Mouse (Mus musculus): ENCODE data around the gene Stk40.
A peak's percentile ranks its signal among the peaks of the same experiment; 100 is the strongest.
"Not testable (repeated sequence)": the region's sequence is repeated elsewhere in the genome, so short reads cannot be mapped to it uniquely, and the experiment has no call there.

Gene Stk40

GRCm38 (mm10) chr4:126159455-126159854 lies 55.7 kb downstream of the Stk40 start:
- DNase-seq, result no peak

GRCm38 (mm10) chr4:126160981-126161380 lies 57.2 kb downstream of the Stk40 start:
- DNase-seq, result no peak

- DNase-seq, result no peak
Observed at GRCm38 (mm10) chr4:126161456-126161855, 57.7 kb downstream of the Stk40 start.

- peak; percentile 23 for DNase-seq
Observed at GRCm38 (mm10) chr4:126161986-126162385, 58.2 kb downstream of the Stk40 start.

DNA sequence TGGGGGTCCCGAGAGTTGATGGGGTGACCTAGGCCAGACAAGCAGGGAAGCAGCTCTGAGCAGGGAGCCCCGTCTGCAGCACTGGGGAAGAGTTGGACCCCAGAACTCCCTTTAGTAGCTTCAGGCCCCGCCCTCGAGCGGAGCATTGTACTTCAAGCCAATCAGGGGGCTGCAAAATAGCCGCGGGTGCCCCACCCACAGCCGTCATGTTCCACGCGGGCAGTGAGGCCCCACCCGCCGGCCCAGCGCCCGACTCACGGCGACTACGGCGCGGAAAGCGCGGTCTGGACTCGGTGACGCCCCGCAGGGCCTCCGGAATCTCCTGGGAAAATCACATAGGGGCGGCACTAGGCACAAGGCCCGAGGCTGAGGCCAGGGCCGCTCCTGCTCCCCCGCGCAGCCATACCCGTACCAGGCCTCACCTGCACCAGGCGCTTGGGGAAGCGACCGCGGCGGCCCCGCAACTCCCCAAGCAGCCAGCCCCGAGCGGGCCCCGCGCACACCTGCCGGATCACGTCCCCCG lies 58.8 kb downstream of the Stk40 start:
- peak; percentile 92 for DNase-seq

DNA sequence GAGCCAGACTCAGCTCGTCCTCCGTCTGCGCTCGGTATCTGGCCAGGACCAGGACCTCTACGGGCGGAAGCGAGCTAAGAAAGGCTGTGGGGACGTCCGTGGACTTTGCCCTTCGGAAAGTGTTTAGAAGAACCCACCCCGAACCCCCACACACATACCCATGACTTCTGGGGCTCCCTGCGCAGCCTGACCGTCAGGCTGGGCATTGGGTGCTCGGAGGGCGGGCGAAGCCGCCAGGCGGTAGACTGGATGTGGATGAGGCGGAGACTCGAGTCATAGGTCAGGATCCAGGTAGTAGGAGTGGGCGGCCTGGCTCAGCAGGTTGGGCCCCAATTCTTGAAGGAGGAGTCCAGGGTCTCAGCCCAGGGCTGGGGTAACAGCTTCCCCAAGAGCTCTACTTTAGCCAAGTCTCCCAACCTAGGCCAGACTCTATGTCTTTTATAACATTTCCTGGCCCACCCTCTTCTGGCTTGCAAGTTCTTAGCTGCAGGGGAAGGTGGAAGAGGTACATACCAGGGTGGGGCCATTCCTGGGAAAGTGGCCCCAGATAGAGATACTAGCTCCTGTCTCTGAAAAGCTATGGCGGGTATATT lies 59.4 kb downstream of the Stk40 start, which contains the start of gene Sh3d21:
Gene Sh3d21 (minus strand): TSS at position 425 of the 593 bp plus-strand sequence.
- DNase-seq, result peak; percentile 32

DNA sequence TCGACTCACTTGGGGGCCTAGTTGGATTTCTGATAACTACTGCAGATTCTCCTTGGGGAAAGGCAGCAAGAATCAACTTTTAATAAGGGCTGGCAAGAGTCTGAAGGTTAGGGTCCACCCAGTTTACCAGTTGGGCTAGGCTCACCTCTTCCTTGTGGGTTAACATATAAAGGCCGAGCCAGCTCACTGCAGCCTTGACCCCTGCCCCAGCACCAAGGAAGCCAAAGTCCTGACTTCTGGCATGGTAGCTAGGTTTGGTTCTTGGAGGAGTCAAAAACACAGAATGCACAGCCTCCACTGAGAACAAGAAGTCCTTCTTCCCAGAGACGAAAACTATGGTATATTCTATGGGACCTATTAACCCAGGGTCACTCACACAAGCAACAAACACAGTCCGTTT lies 59.9 kb downstream of the Stk40 start:
- no peak for DNase-seq

- not testable (repeated sequence) for DNase-seq
Observed at GRCm38 (mm10) chr4:126165092-126165491, 61.3 kb downstream of the Stk40 start.

- no peak for DNase-seq
Observed at GRCm38 (mm10) chr4:126166084-126166483, 62.3 kb downstream of the Stk40 start.

- no peak for DNase-seq
Observed at GRCm38 (mm10) chr4:126168851-126169250, 65.1 kb downstream of the Stk40 start.

GRCm38 (mm10) chr4:126170737-126171136 lies 67.0 kb downstream of the Stk40 start:
- DNase-seq, result not testable (repeated sequence)

DNA sequence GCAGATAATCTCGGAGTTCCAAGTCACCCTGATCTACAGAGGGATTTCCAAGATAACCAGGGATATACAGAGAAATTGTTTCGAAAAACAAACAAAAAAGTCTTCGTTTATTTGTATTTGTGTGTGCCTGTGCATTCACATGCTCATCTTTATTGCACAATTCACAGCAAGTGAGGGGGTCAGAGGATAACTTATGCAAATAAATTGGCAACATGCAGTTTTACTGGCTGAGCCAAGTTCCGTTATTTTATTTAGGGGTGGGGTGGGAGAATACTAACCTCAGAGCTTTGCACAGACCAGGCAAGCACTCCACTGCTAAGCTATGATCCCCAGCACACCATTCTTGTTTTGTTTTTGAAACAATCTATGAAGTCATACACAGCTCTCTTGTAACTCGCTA lies 70.0 kb downstream of the Stk40 start:
- DNase-seq, result no peak

- DNase-seq, result not testable (repeated sequence)
Observed at GRCm38 (mm10) chr4:126175980-126176379, 72.2 kb downstream of the Stk40 start.

- peak; percentile 66 for DNase-seq
Observed at GRCm38 (mm10) chr4:126181170-126181957, 77.6 kb downstream of the Stk40 start.

DNA sequence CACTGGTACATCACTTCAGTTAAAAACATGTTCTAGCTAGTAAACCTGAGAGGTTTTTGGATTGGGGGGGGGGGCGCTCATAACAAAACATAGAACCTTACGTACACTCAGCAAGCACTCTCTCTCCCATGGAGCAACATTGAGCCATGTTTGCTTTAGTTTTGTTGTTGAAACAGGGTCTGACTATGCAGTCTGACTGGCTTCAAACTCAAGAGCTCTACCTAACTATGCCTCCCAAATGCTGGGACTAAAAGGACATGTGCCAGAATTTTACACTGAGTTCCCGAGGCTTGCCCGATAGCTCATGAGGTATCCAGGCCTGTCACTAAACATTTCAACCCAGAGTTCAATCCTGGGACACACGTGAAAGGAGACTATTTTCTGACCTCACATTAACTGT lies 79.3 kb downstream of the Stk40 start:
- DNase-seq, result no peak

- no peak for DNase-seq
Observed at GRCm38 (mm10) chr4:126187096-126187495, 83.3 kb downstream of the Stk40 start.

All from retina, postnatal 1 day (tissue).